Mouse (Mus musculus) ES-Bruce4 (cell line): ENCODE data around the gene Kcnj2.

Experiments used
- CTCF ChIP-seq: IDR thresholded peaks from one replicate; pipeline ENCODE4 v1.8.1; 2011; ENCODE audit warnings: low read depth, low read length
- EP300 ChIP-seq: IDR thresholded peaks from 2 replicates; pipeline ENCODE4 v1.6.1; 2011; ENCODE audit warnings: low read depth, low read length; ENCODE audit not compliant: insufficient read depth
- POLR2A ChIP-seq: IDR thresholded peaks from one replicate; pipeline ENCODE4 v1.8.1; 2011; ENCODE audit warnings: low read length; ENCODE audit not compliant: insufficient read depth

GRCm38 (mm10) chr11:111065635-111066298, at the start of gene Kcnj2:
- no peak for TF ChIP-seq CTCF
- TF ChIP-seq POLR2A = peak; percentile 26
- TF ChIP-seq EP300 = no peak
